Mouse (Mus musculus) cortical plate, adult 2 months (tissue): ENCODE results near the gene Kptn.
A peak's percentile ranks its signal among the peaks of the same experiment; 100 is the strongest.

Source experiments
- CTCF ChIP-seq: fragments of 200-500 bp; IDR thresholded peaks from 2 replicates; pipeline ENCODE4 v1.5.1; 2011; ENCODE audit warnings: mild to moderate bottlenecking, control low read depth, low read length; ENCODE audit not compliant: insufficient read depth; ENCODE audit errors: extremely low read depth
- POLR2A ChIP-seq: fragments of 200-500 bp; IDR thresholded peaks from 2 replicates; pipeline ENCODE4 v1.6.1; 2011; ENCODE audit warnings: mild to moderate bottlenecking, low read length, control low read depth; ENCODE audit not compliant: insufficient read depth; ENCODE audit errors: extremely low read depth

GRCm38 (mm10) chr7:16162036-16162435 is 42.3 kb downstream of the Kptn start:
- no peak for TF ChIP-seq CTCF
- TF ChIP-seq POLR2A = 0 out of 2 replicates have a peak, but pooled peaks have one; percentile 12
